In the genomic region with DNA sequence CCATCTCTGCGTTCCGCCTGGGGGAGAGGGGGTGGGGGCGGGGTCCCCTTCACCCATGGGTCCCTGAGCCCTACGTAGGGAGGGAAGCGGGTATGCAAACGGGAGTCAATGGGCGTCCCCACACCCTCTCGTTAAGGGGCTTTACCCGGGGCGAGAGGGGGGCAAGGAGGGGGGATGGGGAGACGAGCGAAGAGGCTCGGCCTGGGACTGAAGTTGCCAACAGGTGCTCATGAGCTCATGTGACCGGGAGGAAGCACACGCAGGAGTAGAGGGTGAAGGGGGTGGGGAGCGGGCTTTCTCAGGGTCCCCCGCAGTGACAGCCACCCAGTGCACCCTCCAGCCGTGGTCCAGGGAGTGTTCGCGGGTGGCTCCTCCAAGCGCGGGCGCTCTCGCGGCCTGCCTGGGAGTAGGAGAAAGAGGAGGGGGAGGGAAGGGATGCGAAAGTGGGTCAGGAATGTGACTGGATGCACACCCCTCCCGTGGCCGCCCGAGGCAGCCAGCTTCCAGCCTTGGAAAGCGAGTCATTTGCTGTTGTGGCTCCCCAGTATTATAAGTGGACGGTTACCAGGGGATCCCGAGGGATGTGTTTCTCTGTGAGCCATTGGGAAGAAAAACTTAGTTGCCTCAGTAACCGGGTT, we compare ENCODE assay signal across 9 mouse cellular contexts. TPM values are rescaled to one million over a fixed set of nuclear protein-coding genes. Genes with fewer than 3 reads are reported as not detected.
DNase-seq lines count a peak whose midpoint lies in the region; ATAC-seq lines count a peak whose summit lies in the region.
"Had no signal": no experiment of that assay in that cellular context is flagged by ENCODE, and none has a peak within 500 bp of the region (broad histone marks: within the 10 kb centered on the region; RNA-seq: fewer than 3 reads in every experiment).

No protein-coding gene starts in this region.

- peak; percentile 62 for ATAC-seq in limb, embryonic 13.5 days (ENCODE audit: low FRiP score, low read depth)
- peak; percentile 67 for ATAC-seq in midbrain, embryonic 13.5 days

- WGBS in limb, embryonic 13.5 days, result under 1% methylated on average over 31 of the region's 33 CpGs
- 0% methylated on average over 32 of the region's 33 CpGs for WGBS in midbrain, embryonic 13.5 days

- H3K4me2 ChIP-seq in limb, embryonic 13.5 days (replicated peaks), result peak overlapping the region; percentile 100
- H3K4me2 ChIP-seq in midbrain, embryonic 13.5 days (replicated peaks), result peak overlapping the region; percentile 100

- H3K27me3 ChIP-seq in limb, embryonic 13.5 days, result peaks cover 24% of the 10 kb centered on the region
- peaks cover 51% of the 10 kb centered on the region for H3K27me3 ChIP-seq in midbrain, embryonic 13.5 days

- peak overlapping the region; percentile 62 for H3K4me3 ChIP-seq in limb, embryonic 13.5 days
- H3K4me3 ChIP-seq in midbrain, embryonic 13.5 days (replicated peaks), result peak overlapping the region; percentile 57

- H3K9me3 ChIP-seq in limb, embryonic 13.5 days, result no peaks in the 10 kb centered on the region
- H3K9me3 ChIP-seq in midbrain, embryonic 13.5 days, result no peaks in the 10 kb centered on the region
- H3K9me3 ChIP-seq: G1E had no signal

- H3K4me1 ChIP-seq in limb, embryonic 13.5 days, result peaks cover 11% of the 10 kb centered on the region
- peaks cover 19% of the 10 kb centered on the region for H3K4me1 ChIP-seq in midbrain, embryonic 13.5 days (replicated peaks)

- H3K36me3 ChIP-seq in limb, embryonic 13.5 days, result no peaks in the 10 kb centered on the region
- H3K36me3 ChIP-seq in midbrain, embryonic 13.5 days, result no peaks in the 10 kb centered on the region
- H3K36me3 ChIP-seq: G1E had no signal

- peak overlapping the region; percentile 64 for H3K9ac ChIP-seq in limb, embryonic 13.5 days
- peak overlapping the region; percentile 46 for H3K9ac ChIP-seq in midbrain, embryonic 13.5 days (replicated peaks)

- peak; percentile 22 for DNase-seq in layer of hippocampus, adult 11-12 months (ENCODE audit: low spot score)
- DNase-seq in layer of hippocampus, adult 9-10 months (ENCODE audit: low spot score), result no peak
- peak; percentile 51 for DNase-seq in embryo, embryonic 10.5 days (ENCODE audit: low spot score)
- peak; percentile 37 to 51 for DNase-seq in gastrocnemius, postnatal 4 days (ENCODE audit: low spot score in 2 of 2)
- peak; percentile 50 for DNase-seq in kidney, adult 18-20 months
- peak; percentile 10 to 21 for DNase-seq in spleen, postnatal 14 days (ENCODE audit: low spot score in 2 of 2)

- no peak overlapping the region for H3K27ac ChIP-seq in limb, embryonic 13.5 days
- H3K27ac ChIP-seq in midbrain, embryonic 13.5 days, result no peak overlapping the region

RNA-seq across cellular contexts. Expression of gene Rreb1, which starts 0.5 kb away (rescaled TPM):
- total RNA-seq in gastrocnemius, postnatal 4 days (2021), result 10 to 100 TPM; 51.0 to 53.6 TPM
- polyA plus RNA-seq in limb, embryonic 13.5 days (2015; fragmentation: Nextera tagmentation; extraction: Ambion mirVana), result 10.0 and 11.4 TPM in 2 replicates
- polyA plus RNA-seq in midbrain, embryonic 13.5 days (2015; fragmentation: Nextera tagmentation; extraction: Ambion mirVana), result 2.5 and 2.7 TPM in 2 replicates
